Mouse (Mus musculus): ENCODE measurements at regions not wholly inside any gene's neighbourhood (a gene's known extent, or its start where the extent isn't known, plus 50 kb on each side); places are given as distances from the start of the nearest gene placed in this dataset.

DNA sequence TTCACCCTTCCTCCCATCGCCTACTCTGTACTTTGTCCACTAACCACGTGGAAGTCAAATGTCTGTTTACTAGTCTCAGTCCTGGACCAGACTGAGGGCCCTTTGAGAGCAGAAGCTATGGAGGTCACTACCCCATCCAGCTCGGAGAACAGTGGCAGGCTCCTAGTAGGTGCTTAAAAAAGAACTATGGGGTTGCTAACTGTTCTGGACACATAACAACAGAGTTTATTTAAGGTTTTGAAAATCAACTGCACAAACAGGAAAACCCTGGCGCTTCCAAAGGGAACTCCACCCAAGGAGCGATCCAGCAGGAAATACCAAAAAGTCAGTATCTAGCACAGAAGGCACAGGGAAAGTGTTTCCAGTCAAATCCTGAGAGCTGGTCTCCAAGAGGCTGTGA lies 75.5 kb upstream of the Klf9 start:
- Histone ChIP-seq H3K36me3 (no peaks in the 10 kb centered on the region), H3K27me3 (replicated peaks) (no peaks in the 10 kb centered on the region), H3K4me3 (no peak overlapping the region), H3K4me2 (no peak overlapping the region), H3K4me1 (no peaks in the 10 kb centered on the region), H3K9me3 (no peaks in the 10 kb centered on the region), H3K9ac (no peak overlapping the region), H3K27ac (replicated peaks) (0 out of 2 replicates have a peak overlapping the region, but pooled peaks have one; percentile 20)
- no peak for ATAC-seq (ENCODE audit: extremely low read depth, insufficient number of reproducible peaks, low FRiP score, low TSS enrichment)
- WGBS = 55% methylated on average over 5 of the region's 5 CpGs

DNA sequence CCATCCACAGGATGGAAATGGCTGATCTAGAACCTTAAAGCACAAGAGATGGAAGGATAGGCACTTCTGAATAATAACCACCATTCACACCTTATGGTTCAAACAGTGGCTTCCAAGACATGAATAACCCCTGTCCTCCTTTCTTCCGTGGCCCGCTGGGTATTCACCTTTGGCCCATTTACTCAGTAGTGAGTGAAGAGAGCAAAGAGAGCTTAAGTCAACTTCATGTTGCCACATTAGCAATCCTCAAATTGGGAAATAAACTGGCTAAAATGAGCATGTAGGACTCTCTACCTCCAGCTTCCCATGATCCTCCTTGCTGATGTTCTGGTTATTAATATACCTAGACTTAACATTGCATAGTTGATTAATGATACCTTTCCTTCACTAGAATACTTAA lies 74.3 kb upstream of the Klf9 start:
- Histone ChIP-seq H3K4me1 (no peaks in the 10 kb centered on the region), H3K36me3 (no peaks in the 10 kb centered on the region), H3K9ac (no peak overlapping the region), H3K4me2 (no peak overlapping the region), H3K27me3 (replicated peaks) (no peaks in the 10 kb centered on the region), H3K9me3 (no peaks in the 10 kb centered on the region), H3K4me3 (no peak overlapping the region), H3K27ac (replicated peaks) (no peak overlapping the region)
- WGBS = 94% methylated on average over 2 of the region's 2 CpGs
- no peak for ATAC-seq (ENCODE audit: extremely low read depth, insufficient number of reproducible peaks, low FRiP score, low TSS enrichment)

DNA sequence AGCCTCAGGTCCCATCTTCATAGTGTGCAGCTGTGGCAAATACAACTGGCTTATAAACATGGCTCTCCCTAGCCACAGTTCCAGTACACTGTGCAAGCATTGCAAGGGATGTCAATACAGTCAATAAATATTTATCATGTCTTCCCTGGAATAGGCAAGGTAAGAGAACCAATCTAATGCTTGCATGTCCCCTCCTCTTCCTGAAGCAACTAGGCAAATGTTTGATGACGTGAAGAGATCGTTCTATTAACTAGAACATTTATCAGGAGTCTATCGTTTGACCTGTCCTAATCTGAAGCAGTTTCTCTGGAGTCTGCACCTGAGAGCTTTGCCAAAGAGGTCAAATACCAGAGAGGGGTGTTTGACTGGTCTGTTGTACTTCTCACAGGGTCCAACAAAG lies 72.4 kb upstream of the Klf9 start:
- Histone ChIP-seq H3K9ac (no peak overlapping the region), H3K4me2 (no peak overlapping the region), H3K27me3 (replicated peaks) (no peaks in the 10 kb centered on the region), H3K27ac (replicated peaks) (no peak overlapping the region), H3K4me1 (no peaks in the 10 kb centered on the region), H3K9me3 (no peaks in the 10 kb centered on the region), H3K4me3 (no peak overlapping the region), H3K36me3 (no peaks in the 10 kb centered on the region)
- 68% methylated on average over 3 of the region's 3 CpGs for WGBS
- no peak for ATAC-seq (ENCODE audit: extremely low read depth, insufficient number of reproducible peaks, low FRiP score, low TSS enrichment)

DNA sequence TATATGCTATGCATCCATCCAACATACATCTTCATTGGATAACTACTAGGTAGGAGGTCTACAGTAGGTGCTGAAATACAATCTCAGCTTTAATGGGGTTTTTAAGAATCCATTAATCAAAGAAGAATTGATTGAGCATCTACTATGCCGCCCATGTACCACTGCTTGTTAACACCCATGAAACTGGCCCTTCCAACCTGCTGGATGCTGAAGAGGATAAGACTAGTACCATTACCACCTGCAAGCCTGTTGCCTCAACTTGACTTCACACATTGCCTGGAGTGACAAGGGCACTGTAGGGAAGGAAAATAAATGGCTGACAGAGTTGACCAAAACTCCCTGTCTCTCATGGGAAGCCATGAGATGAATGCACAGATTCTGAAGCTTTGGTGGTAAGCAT lies 71.4 kb upstream of the Klf9 start:
- Histone ChIP-seq H3K4me3 (no peak overlapping the region), H3K4me1 (no peaks in the 10 kb centered on the region), H3K27ac (replicated peaks) (no peak overlapping the region), H3K27me3 (replicated peaks) (no peaks in the 10 kb centered on the region), H3K9ac (no peak overlapping the region), H3K4me2 (no peak overlapping the region), H3K36me3 (no peaks in the 10 kb centered on the region), H3K9me3 (no peaks in the 10 kb centered on the region)
- no peak for ATAC-seq (ENCODE audit: extremely low read depth, insufficient number of reproducible peaks, low FRiP score, low TSS enrichment)
- WGBS = 71% methylated on average over 1 of the region's 1 CpGs

DNA sequence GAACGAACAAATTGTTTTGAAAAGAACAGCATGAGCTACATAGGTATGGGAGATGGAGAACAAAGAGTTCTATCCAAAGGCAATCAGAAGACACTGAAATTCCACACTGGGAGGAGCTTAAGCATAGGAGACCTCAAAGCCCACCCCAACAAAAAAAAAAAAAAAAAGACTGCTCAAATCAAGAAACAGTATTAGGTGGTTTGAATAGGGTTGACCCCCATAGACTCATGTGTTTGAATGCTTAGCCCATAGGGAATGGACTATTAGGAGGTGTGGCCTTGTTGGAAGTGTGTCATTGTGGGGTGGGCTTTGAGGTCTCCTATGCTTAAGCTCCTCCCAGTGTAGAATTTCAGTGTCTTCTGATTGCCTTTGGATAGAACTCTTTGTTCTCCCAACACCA lies 70.0 kb upstream of the Klf9 start:
- H3K36me3 ChIP-seq = no peaks in the 10 kb centered on the region
- 86% methylated on average over 1 of the region's 1 CpGs for WGBS
- H3K9me3 ChIP-seq = no peaks in the 10 kb centered on the region
- H3K4me2 ChIP-seq = no peak overlapping the region
- no peak for ATAC-seq (ENCODE audit: extremely low read depth, insufficient number of reproducible peaks, low FRiP score, low TSS enrichment)
- H3K4me3 ChIP-seq = no peak overlapping the region
- H3K9ac ChIP-seq = no peak overlapping the region
- no peaks in the 10 kb centered on the region for H3K4me1 ChIP-seq
- H3K27ac ChIP-seq (replicated peaks) = no peak overlapping the region
- no peaks in the 10 kb centered on the region for H3K27me3 ChIP-seq (replicated peaks)

DNA sequence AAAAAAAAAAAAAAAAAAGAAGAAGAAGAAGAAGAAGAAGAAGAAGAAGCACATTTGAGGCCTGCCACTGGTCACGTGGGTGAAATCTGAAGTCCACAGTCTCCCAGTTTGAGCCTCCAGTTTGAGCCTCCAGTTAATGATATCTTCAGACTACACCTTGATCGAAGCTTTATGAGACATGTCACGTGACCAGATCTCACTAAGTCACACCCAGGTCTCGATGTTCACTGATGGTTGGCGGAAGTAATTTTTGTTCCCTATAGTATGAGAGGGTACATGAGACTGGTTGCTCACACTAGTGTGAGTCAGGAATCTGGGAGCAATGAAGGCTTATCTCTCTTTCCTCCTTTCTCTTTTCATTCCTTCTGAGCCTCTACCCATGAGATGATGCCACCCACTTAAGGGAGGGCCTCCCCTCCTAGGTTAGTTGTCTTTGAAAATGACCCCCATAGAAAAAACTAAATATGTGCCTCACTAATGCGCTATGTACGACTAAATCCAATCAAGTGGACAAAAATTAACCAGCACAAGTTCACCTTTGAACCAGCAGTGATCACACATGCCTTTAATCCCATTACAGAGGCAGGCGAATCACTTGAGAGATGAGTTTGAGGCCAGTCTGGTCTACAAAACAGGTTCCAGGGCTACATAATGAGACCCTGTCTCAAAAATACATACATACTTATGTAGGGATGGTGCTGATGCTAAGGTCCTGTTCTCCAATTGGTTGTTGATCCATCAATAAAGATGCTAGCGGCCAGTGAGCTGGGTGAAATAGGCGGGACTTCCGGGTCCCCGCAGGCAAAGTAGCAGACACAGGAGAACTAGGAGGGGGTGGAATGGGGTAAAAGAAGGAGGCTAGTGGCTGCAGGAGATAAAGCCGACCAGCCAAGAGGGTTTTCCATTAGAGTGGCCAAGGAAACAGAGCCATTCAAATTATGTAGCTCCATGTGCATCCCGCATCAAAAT lies 66.1 kb upstream of the Klf9 start:
- H3K27me3 ChIP-seq (replicated peaks) = no peaks in the 10 kb centered on the region
- H3K27ac ChIP-seq (replicated peaks) = no peak overlapping the region
- WGBS = 81% methylated on average over 14 of the region's 14 CpGs
- no peak overlapping the region for H3K4me2 ChIP-seq
- no peak overlapping the region for H3K4me3 ChIP-seq
- no peaks in the 10 kb centered on the region for H3K4me1 ChIP-seq
- no peak for ATAC-seq (ENCODE audit: extremely low read depth, insufficient number of reproducible peaks, low FRiP score, low TSS enrichment)
- H3K9ac ChIP-seq = no peak overlapping the region
- no peaks in the 10 kb centered on the region for H3K9me3 ChIP-seq
- H3K36me3 ChIP-seq = no peaks in the 10 kb centered on the region

DNA sequence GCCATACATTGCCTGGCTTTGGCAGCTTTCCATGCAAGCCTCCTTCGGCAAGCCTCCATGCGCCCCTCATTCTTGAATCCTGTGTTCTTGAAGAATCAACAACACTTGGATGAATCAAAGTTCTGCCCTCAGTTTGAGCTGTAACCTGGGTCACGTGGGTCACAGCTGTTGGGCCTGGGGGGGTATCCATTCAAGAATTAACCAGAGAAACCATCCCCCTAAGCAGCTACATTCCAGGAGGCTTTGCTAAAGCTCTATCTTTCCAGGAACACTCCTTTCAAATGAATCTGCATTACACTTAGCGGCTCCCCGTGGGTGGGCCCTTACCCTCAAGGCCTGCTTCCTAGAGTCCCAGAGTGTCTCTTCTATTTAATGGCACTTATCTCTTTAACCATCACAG lies 65.2 kb upstream of the Klf9 start:
- Histone ChIP-seq H3K9me3 (no peaks in the 10 kb centered on the region), H3K27me3 (replicated peaks) (no peaks in the 10 kb centered on the region), H3K27ac (replicated peaks) (no peak overlapping the region), H3K36me3 (no peaks in the 10 kb centered on the region), H3K4me3 (no peak overlapping the region), H3K4me1 (no peaks in the 10 kb centered on the region), H3K9ac (no peak overlapping the region), H3K4me2 (no peak overlapping the region)
- no peak for ATAC-seq (ENCODE audit: extremely low read depth, insufficient number of reproducible peaks, low FRiP score, low TSS enrichment)
- whole genome bisulfite sequencing = 46% methylated on average over 5 of the region's 5 CpGs

DNA sequence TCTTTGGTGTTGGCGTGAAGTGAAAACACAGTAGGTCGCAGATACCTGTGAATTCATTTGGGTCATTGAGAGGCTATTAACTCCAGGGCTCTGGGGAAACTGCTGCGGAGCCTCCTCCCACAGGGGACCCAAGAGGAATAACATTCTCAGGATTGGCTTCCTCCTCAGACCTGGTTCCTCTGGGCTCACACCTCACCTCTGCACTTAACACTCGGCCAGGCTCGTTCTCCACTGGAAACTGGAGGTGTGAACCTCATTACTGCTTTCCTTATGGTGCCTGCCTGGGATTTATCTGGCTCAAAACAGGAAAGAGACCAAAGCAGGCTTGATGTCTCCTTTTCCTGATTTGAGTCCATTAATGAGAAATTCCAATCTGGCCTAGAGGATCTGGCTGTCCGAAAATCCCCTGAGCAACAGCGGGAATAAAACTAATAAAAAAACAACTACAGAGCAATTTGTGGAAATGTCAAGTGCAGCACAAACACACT lies 55.8 kb upstream of the Klf9 start:
- H3K27ac ChIP-seq (replicated peaks) = no peak overlapping the region
- no peaks in the 10 kb centered on the region for H3K9me3 ChIP-seq
- no peaks in the 10 kb centered on the region for H3K36me3 ChIP-seq
- no peaks in the 10 kb centered on the region for H3K27me3 ChIP-seq (replicated peaks)
- H3K9ac ChIP-seq = no peak overlapping the region
- H3K4me1 ChIP-seq = no peaks in the 10 kb centered on the region
- ATAC-seq (ENCODE audit: extremely low read depth, insufficient number of reproducible peaks, low FRiP score, low TSS enrichment) = no peak
- H3K4me2 ChIP-seq = no peak overlapping the region
- 46% methylated on average over 7 of the region's 7 CpGs for WGBS
- H3K4me3 ChIP-seq = no peak overlapping the region

DNA sequence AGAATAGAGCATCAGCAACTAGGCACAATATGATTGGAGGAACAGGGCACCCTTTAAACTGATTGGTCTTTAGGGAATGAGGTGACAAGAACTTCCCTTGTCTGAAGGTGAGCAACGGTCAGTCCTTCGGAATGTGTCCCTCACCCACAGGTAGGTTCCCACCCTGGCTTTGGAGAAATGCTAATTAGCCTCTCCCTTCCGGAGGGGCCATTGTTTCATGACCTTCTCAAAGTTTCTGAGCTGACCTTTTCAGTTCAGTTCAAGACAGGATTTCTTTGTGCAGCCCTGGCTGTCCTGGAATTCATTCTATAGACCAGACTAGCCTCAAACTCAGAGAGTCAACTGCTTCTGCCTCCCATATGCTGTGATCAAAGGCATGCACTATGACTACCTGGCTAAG lies 53.5 kb upstream of the Klf9 start:
- no peaks in the 10 kb centered on the region for H3K27me3 ChIP-seq (replicated peaks)
- WGBS = 78% methylated on average over 3 of the region's 3 CpGs
- H3K9ac ChIP-seq = no peak overlapping the region
- no peak for ATAC-seq (ENCODE audit: extremely low read depth, insufficient number of reproducible peaks, low FRiP score, low TSS enrichment)
- no peak overlapping the region for H3K27ac ChIP-seq (replicated peaks)
- H3K4me2 ChIP-seq = no peak overlapping the region
- no peaks in the 10 kb centered on the region for H3K4me1 ChIP-seq
- no peaks in the 10 kb centered on the region for H3K9me3 ChIP-seq
- no peak overlapping the region for H3K4me3 ChIP-seq
- no peaks in the 10 kb centered on the region for H3K36me3 ChIP-seq

DNA sequence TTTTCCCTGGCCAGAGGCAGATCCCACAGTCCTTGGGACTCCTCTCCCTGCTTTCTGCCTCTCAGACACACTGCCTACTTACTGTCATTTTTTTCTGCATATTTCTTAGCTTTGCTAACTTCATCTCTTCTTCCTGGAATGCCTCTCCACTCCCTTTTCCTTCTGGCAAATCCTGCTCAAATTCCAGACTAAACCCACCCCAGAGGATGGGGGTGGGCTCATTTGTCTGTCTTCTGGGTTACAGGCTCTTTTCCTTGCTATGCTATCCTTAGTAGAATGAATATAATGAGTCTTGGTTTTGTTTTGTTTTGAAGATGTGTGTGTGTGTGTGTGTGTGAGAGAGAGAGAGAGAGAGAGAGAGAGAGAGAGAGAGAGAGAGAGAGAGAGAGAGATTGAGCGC lies 51.9 kb upstream of the Klf9 start:
- WGBS = 80% methylated on average over 1 of the region's 1 CpGs
- no peaks in the 10 kb centered on the region for H3K4me1 ChIP-seq
- H3K27ac ChIP-seq (replicated peaks) = no peak overlapping the region
- H3K4me3 ChIP-seq = no peak overlapping the region
- H3K36me3 ChIP-seq = no peaks in the 10 kb centered on the region
- no peak overlapping the region for H3K4me2 ChIP-seq
- no peak overlapping the region for H3K9ac ChIP-seq
- no peak for ATAC-seq (ENCODE audit: extremely low read depth, insufficient number of reproducible peaks, low FRiP score, low TSS enrichment)
- H3K27me3 ChIP-seq (replicated peaks) = no peaks in the 10 kb centered on the region
- no peaks in the 10 kb centered on the region for H3K9me3 ChIP-seq

DNA sequence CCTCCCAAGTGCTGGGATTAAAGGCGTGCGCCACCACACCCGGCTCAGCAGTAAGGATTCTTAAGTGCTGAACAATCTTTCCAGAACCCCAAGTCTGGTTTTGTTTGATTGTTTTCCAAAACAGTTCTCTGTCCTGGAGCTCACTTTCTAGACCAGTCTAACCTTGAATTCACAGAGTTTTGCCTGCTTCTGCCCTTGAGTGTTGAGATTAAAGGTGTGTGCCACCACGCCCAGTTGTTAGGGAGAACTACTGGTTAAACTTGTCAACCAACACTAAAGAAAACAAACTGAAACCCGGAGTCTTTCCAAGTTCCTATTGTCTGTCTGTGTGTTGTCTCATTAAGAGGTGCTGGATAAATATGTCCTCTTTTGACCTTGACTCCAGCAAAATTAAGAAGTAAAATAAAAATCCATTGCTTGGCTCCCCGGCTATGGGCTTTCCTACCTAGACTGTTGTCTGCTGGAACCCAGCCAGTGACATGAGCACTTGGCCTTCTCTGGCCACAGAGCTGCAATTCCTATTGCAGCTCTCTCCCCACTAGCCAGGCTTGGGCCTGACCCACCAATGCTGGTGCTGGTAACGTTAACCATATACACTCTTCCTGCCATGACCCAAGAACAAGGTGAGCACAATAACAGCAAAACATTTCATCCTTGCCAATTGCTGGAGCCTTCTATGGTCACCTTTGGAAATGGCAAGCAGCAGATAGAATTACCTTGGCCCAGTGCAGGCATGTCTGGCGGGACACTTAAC lies 51.1 kb upstream of the Klf9 start:
- Histone ChIP-seq H3K27ac (replicated peaks) (no peak overlapping the region), H3K27me3 (replicated peaks) (no peaks in the 10 kb centered on the region), H3K9ac (no peak overlapping the region), H3K9me3 (no peaks in the 10 kb centered on the region), H3K36me3 (no peaks in the 10 kb centered on the region), H3K4me1 (no peaks in the 10 kb centered on the region), H3K4me2 (no peak overlapping the region), H3K4me3 (no peak overlapping the region)
- no peak for ATAC-seq (ENCODE audit: extremely low read depth, insufficient number of reproducible peaks, low FRiP score, low TSS enrichment)
- WGBS = 88% methylated on average over 8 of the region's 8 CpGs
